Mouse (Mus musculus) cortical plate, adult 2 months (tissue): Measurements from ENCODE around the gene Cenpb.

ENCODE experiments used
- CTCF ChIP-seq: fragments of 200-500 bp; IDR thresholded peaks from 2 replicates; pipeline ENCODE4 v1.5.1; 2011; ENCODE audit warnings: mild to moderate bottlenecking, control low read depth, low read length; ENCODE audit not compliant: insufficient read depth; ENCODE audit errors: extremely low read depth
- POLR2A ChIP-seq: fragments of 200-500 bp; IDR thresholded peaks from 2 replicates; pipeline ENCODE4 v1.6.1; 2011; ENCODE audit warnings: mild to moderate bottlenecking, low read length, control low read depth; ENCODE audit not compliant: insufficient read depth; ENCODE audit errors: extremely low read depth

DNA sequence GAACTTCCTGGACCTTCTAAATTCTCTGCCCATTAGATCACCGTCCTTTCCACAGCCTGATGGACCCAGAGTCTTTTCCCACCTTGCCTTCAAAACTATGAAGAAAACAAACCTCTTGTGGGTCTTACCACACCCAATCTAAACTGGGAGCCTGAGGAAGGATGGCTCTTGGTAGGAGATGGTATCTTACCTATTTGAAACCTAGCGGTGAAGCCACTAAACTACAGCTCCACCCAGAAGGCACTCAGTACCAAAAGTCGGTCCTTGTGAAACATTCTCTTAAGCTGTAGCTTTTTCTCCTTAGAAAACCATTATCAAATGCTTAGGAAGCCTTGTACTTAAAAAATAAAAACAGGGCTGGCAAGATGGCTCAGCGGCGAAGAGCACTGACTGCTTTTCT is 8.4 kb upstream of the Cenpb start:
- TF ChIP-seq CTCF (no peak), POLR2A (no peak)
